Mouse (Mus musculus) kidney, postnatal 0 days (tissue): ENCODE measurements at regions not wholly inside any gene's neighbourhood (a gene's known extent, or its start where the extent isn't known, plus 50 kb on each side); places are given as distances from the start of the nearest gene placed in this dataset.
A peak's percentile ranks its signal among the peaks of the same experiment; 100 is the strongest.

Source experiments
- ATAC-seq: fragments of 200-750 bp; cut with Nextera tagmentation; replicated peaks from 2 replicates; pipeline ENCODE4 v1.8.0; 2017; ENCODE audit warnings: low read depth, moderate number of reproducible peaks, moderate TSS enrichment, moderate library complexity; ENCODE audit not compliant: low FRiP score
- DNase-seq: peaks from one replicate; pipeline ENCODE4 v3.0.0-alpha.2; 2016; ENCODE audit warnings: low spot score
- H3K27ac ChIP-seq: fragments of 300-500 bp; sonication (generic); 2 replicates; pipeline ENCODE4 v1.5.1; 2014; ENCODE audit warnings: mild to moderate bottlenecking
- H3K27me3 ChIP-seq: fragments of 300-500 bp; sonication (generic); 2 replicates; pipeline ENCODE4 v1.6.1; 2014; ENCODE audit warnings: low read length, mixed read lengths; ENCODE audit not compliant: insufficient read depth
- H3K36me3 ChIP-seq: fragments of 300-500 bp; sonication (generic); 2 replicates; pipeline ENCODE4 v1.6.1; 2014; ENCODE audit warnings: low read length, mixed read lengths; ENCODE audit not compliant: insufficient read depth
- H3K4me1 ChIP-seq: fragments of 300-500 bp; sonication (generic); replicated peaks from 2 replicates; pipeline ENCODE4 v1.6.1; 2014; ENCODE audit warnings: antibody characterized with exemption, low read length, mixed read lengths; ENCODE audit not compliant: insufficient read depth
- H3K4me2 ChIP-seq: fragments of 300-500 bp; sonication (generic); 2 replicates; pipeline ENCODE4 v1.6.1; 2014; ENCODE audit warnings: mild to moderate bottlenecking, low read length, moderate library complexity, mixed read lengths
- H3K4me3 ChIP-seq: fragments of 300-500 bp; sonication (generic); replicated peaks from 2 replicates; pipeline ENCODE4 v1.5.1; 2014; ENCODE audit warnings: low read depth, low read length
- H3K9ac ChIP-seq: fragments of 300-500 bp; sonication (generic); 2 replicates; pipeline ENCODE4 v1.6.1; 2014; ENCODE audit warnings: low read depth, low read length
- H3K9me3 ChIP-seq: fragments of 300-500 bp; sonication (generic); replicated peaks from 2 replicates; pipeline ENCODE4 v1.6.1; 2016; ENCODE audit warnings: low read length, inconsistent platforms, mixed read lengths
- CTCF ChIP-seq: IDR thresholded peaks from 2 replicates; pipeline ENCODE4 v1.5.1; 2016; ENCODE audit warnings: antibody characterized with exemption, low read depth, mild to moderate bottlenecking, moderate library complexity
- WGBS: fragments of 180-500 bp; shearing (Covaris S2); extraction: QIAGEN DNeasy Blood & Tissue Kit; methylation state at CpG from one replicate; pipeline ENCODE4 v1.1.7; 2014; 5-methylcytosine and 5-hydroxymethylcytosine counted together

DNA sequence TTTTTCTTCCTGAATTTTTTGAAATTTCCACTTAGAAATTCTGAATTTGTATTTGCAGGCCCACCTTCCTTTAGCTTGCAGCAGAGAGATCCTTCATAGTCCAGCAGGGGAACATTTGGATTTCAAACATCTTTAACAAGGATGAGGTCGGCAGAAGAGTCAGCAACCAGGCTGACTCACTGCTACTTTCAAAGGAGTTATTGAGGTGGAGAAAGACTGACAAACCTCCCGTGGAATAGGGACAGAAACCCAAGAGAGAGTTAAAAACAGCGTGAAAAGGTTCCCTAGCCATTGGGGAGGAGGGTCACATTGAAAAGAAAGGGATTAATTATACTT is 247.6 kb downstream of the Itga8 start:
- Histone ChIP-seq H3K9ac (no peak overlapping the region), H3K9me3 (no peaks in the 10 kb centered on the region), H3K4me1 (0 out of 2 replicates have a peak, but pooled peaks cover 3% of the 10 kb centered on the region), H3K4me2 (no peak overlapping the region), H3K27ac (peak overlapping the region; percentile 84), H3K4me3 (no peak overlapping the region), H3K36me3 (no peaks in the 10 kb centered on the region), H3K27me3 (no peaks in the 10 kb centered on the region)
- 32% methylated on average over 3 of the region's 3 CpGs for WGBS
- DNase-seq (peak; percentile 17), ATAC-seq (no peak)
- TF ChIP-seq CTCF, result no peak
